Mouse (Mus musculus): ENCODE measurements around the gene Cxcl3.

- no peak for TF ChIP-seq CTCF (IDR thresholded peaks at IDR 0.05; ENCODE audit: low read depth)
- no peak for TF ChIP-seq EP300 (IDR thresholded peaks at IDR 0.05; ENCODE audit: low read depth)
Observed at GRCm38 (mm10) chr5:90753934-90754333, 32.0 kb upstream of the Cxcl3 start.
